Mouse (Mus musculus) frontal cortex, postnatal 25 days (tissue): Measurements from ENCODE around the gene Ms4a15.
A peak's percentile ranks its signal among the peaks of the same experiment; 100 is the strongest.

Source experiments
- DNase-seq, 2 experiments: peaks; one replicate each; pipeline ENCODE4 v3.0.0; 2022; ENCODE audit warnings: low spot score in 2 of 2

Ms4a15 gene

GRCm38 (mm10) chr19:10993150-10993549 is at the start of gene Ms4a15:
Gene Ms4a15 (minus strand): TSS chr19:10993250.
- DNase-seq: no peak

GRCm38 (mm10) chr19:11037570-11037969 is 44.5 kb upstream of the Ms4a15 start:
- no peak for DNase-seq

GRCm38 (mm10) chr19:11022382-11022781 is 29.3 kb upstream of the Ms4a15 start:
- DNase-seq: no peak

GRCm38 (mm10) chr19:11017891-11018290 is 24.8 kb upstream of the Ms4a15 start, which contains the start of gene Ms4a18:
Gene Ms4a18 (minus strand): TSS chr19:11018031.
- DNase-seq: no peak

- no peak for DNase-seq
These were observed 24.2 kb upstream of the Ms4a15 start for GRCm38 (mm10) chr19:11017251-11017650.

GRCm38 (mm10) chr19:11015998-11016397 is 22.9 kb upstream of the Ms4a15 start:
- DNase-seq: no peak

- no peak for DNase-seq
These were observed 22.4 kb upstream of the Ms4a15 start for GRCm38 (mm10) chr19:11015468-11015867.

- DNase-seq: no peak
These were observed 1.1 kb downstream of the Ms4a15 start for GRCm38 (mm10) chr19:10991911-10992310.

GRCm38 (mm10) chr19:10990751-10991150 is 2.3 kb downstream of the Ms4a15 start:
- no peak for DNase-seq

- no peak for DNase-seq
These were observed 4.5 kb downstream of the Ms4a15 start for GRCm38 (mm10) chr19:10988563-10988962.

GRCm38 (mm10) chr19:10985889-10986288 is 7.2 kb downstream of the Ms4a15 start:
- no peak for DNase-seq

GRCm38 (mm10) chr19:10984551-10984950 is 8.5 kb downstream of the Ms4a15 start:
- DNase-seq: no peak

GRCm38 (mm10) chr19:10983146-10983545 is 9.9 kb downstream of the Ms4a15 start:
- DNase-seq: no peak

- DNase-seq: no peak
These were observed 12.8 kb downstream of the Ms4a15 start for GRCm38 (mm10) chr19:10980210-10980609.

- peak; percentile 57 to 61 for DNase-seq
These were observed 13.6 kb downstream of the Ms4a15 start for GRCm38 (mm10) chr19:10979184-10980168.

GRCm38 (mm10) chr19:10976318-10976717 is 16.7 kb downstream of the Ms4a15 start:
- no peak for DNase-seq

GRCm38 (mm10) chr19:10975187-10975586 is 17.9 kb downstream of the Ms4a15 start:
- no peak for DNase-seq

GRCm38 (mm10) chr19:10974238-10974865 is 18.7 kb downstream of the Ms4a15 start, which contains the start of gene Ms4a10:
Gene Ms4a10 (minus strand): TSS chr19:10974670.
- no peak for DNase-seq

- DNase-seq: no peak
These were observed 19.9 kb downstream of the Ms4a15 start for GRCm38 (mm10) chr19:10973187-10973586.

GRCm38 (mm10) chr19:10972660-10973059 is 20.4 kb downstream of the Ms4a15 start:
- no peak for DNase-seq

- no peak for DNase-seq
These were observed 22.6 kb downstream of the Ms4a15 start for GRCm38 (mm10) chr19:10970457-10970856.

GRCm38 (mm10) chr19:10968578-10968977 is 24.5 kb downstream of the Ms4a15 start:
- no peak for DNase-seq

- DNase-seq: no peak
These were observed 27.3 kb downstream of the Ms4a15 start for GRCm38 (mm10) chr19:10965721-10966120.
